ENCODE assay signal across 22 mouse cellular contexts in genomic region chr19:6915276-6915675, GRCm38 (mm10). TPM values are rescaled to one million over a fixed set of nuclear protein-coding genes. Genes with fewer than 3 reads are reported as not detected.
A peak's percentile ranks its signal among the peaks of the same experiment; 100 is the strongest.
DNase-seq lines count a peak whose midpoint lies in the region; ATAC-seq lines count a peak whose summit lies in the region.
"Had no signal": no experiment of that assay in that cellular context is flagged by ENCODE, and none has a peak within 500 bp of the region (broad histone marks: within the 10 kb centered on the region; RNA-seq: fewer than 3 reads in every experiment).

No protein-coding gene starts in this region.

- H3K9me3 ChIP-seq in heart, embryonic 13.5 days = no peaks in the 10 kb centered on the region
- no peaks in the 10 kb centered on the region for H3K9me3 ChIP-seq in liver, embryonic 15.5 days (replicated peaks)
- H3K9me3 ChIP-seq: embryonic facial prominence, embryonic 15.5 days had no signal

- no peak for DNase-seq in heart, postnatal 4 days
- peak; percentile 2 for DNase-seq in right cerebral cortex, postnatal 25 days
- no peak for DNase-seq in right cerebral cortex, postnatal 10 days (ENCODE audit: low spot score in 2 of 2)
- DNase-seq in urinary bladder, postnatal 36 days (ENCODE audit: low spot score in 2 of 2) = no peak
- DNase-seq: adrenal gland, postnatal 10 days; cerebellum, adult 8-10 months; gastrocnemius, postnatal 14 days; heart, adult 18-20 months; lung, adult 2 months; lung, postnatal 14 days; right cerebral cortex, adult 18-20 months; thymus, adult 18-20 months; thymus, postnatal 36 days had no signal

- H3K36me3 ChIP-seq in heart, embryonic 13.5 days = peaks cover 73% of the 10 kb centered on the region
- peaks cover 32% of the 10 kb centered on the region for H3K36me3 ChIP-seq in liver, embryonic 15.5 days (replicated peaks)

- H3K27me3 ChIP-seq in heart, embryonic 13.5 days (replicated peaks) = no peaks in the 10 kb centered on the region
- no peaks in the 10 kb centered on the region for H3K27me3 ChIP-seq in liver, embryonic 15.5 days
- H3K27me3 ChIP-seq: embryonic facial prominence, embryonic 15.5 days had no signal

- ATAC-seq in heart, embryonic 13.5 days (ENCODE audit: extremely low read depth, insufficient number of reproducible peaks, low FRiP score, low TSS enrichment) = no peak
- ATAC-seq in liver, embryonic 15.5 days (ENCODE audit: insufficient read depth) = peak; percentile 43
- no peak for ATAC-seq in inflammation-experienced regulatory T-cells, adult 6 months
- ATAC-seq: forebrain, embryonic 16.5 days; hindbrain, postnatal 0 days; intestine, postnatal 0 days had no signal

- H3K9ac ChIP-seq in heart, embryonic 13.5 days = 0 out of 2 replicates have a peak overlapping the region, but pooled peaks have one; percentile 33
- H3K9ac ChIP-seq in liver, embryonic 15.5 days = no peak overlapping the region
- H3K9ac ChIP-seq: embryonic facial prominence, embryonic 15.5 days had no signal

- no peak overlapping the region for H3K27ac ChIP-seq in heart, embryonic 13.5 days (replicated peaks)
- peak overlapping the region; percentile 46; the same call in 1 of the 2 replicates for H3K27ac ChIP-seq in liver, embryonic 15.5 days (replicated peaks)
- H3K27ac ChIP-seq: embryonic facial prominence, embryonic 15.5 days; hindbrain, postnatal 0 days had no signal

- no peak overlapping the region for H3K4me3 ChIP-seq in heart, embryonic 13.5 days
- no peak overlapping the region for H3K4me3 ChIP-seq in liver, embryonic 15.5 days (replicated peaks)
- H3K4me3 ChIP-seq: embryonic facial prominence, embryonic 15.5 days had no signal

- 42% methylated on average over 4 of the region's 4 CpGs for WGBS in heart, embryonic 13.5 days
- WGBS in liver, embryonic 15.5 days (ENCODE audit: insufficient replicate concordance) = 19% methylated on average over 4 of the region's 4 CpGs

- H3K4me2 ChIP-seq in heart, embryonic 13.5 days = no peak overlapping the region
- no peak overlapping the region for H3K4me2 ChIP-seq in liver, embryonic 15.5 days
- H3K4me2 ChIP-seq: embryonic facial prominence, embryonic 15.5 days had no signal

- H3K4me1 ChIP-seq in heart, embryonic 13.5 days = peaks cover 42% of the 10 kb centered on the region
- peaks cover 49% of the 10 kb centered on the region for H3K4me1 ChIP-seq in liver, embryonic 15.5 days (replicated peaks)

RNA-seq across cellular contexts. Expression of gene Prdx5, which starts 5.4 kb away (rescaled TPM):
- 217 and 232 TPM in 2 replicates for polyA plus RNA-seq in heart, embryonic 13.5 days (2015; fragmentation: Nextera tagmentation; extraction: Ambion mirVana)
- total RNA-seq in heart, postnatal 4 days (2021) = 100 to 1,000 TPM; 309 to 336 TPM
- 144 and 151 TPM in 2 replicates for polyA plus RNA-seq in liver, embryonic 15.5 days (2015; fragmentation: Nextera tagmentation; extraction: Ambion mirVana)
- polyA plus RNA-seq in inflammation-experienced regulatory T-cells, adult 6 months (2017; shearing (Covaris generic)) = 100 to 1,000 TPM; 209 to 245 (median 241) TPM

RNA-seq across cellular contexts. Expression of gene Trmt112, which starts 5.8 kb away (rescaled TPM):
- polyA plus RNA-seq in heart, embryonic 13.5 days (2015; fragmentation: Nextera tagmentation; extraction: Ambion mirVana) = 79.1 and 93.8 TPM in 2 replicates
- total RNA-seq in heart, postnatal 4 days (2021) = 10 to 100 TPM; 34.4 to 35.5 TPM
- 59.7 and 67.9 TPM in 2 replicates for polyA plus RNA-seq in liver, embryonic 15.5 days (2015; fragmentation: Nextera tagmentation; extraction: Ambion mirVana)
- 100 to 1,000 TPM; 143 to 219 (median 200) TPM for polyA plus RNA-seq in inflammation-experienced regulatory T-cells, adult 6 months (2017; shearing (Covaris generic))

RNA-seq across cellular contexts. Expression of gene Esrra, which starts 6.3 kb away (rescaled TPM):
- polyA plus RNA-seq in heart, embryonic 13.5 days (2015; fragmentation: Nextera tagmentation; extraction: Ambion mirVana) = 30.4 and 33.0 TPM in 2 replicates
- 100 to 1,000 TPM; 111 to 119 TPM for total RNA-seq in heart, postnatal 4 days (2021)
- 3.8 and 4.9 TPM in 2 replicates for polyA plus RNA-seq in liver, embryonic 15.5 days (2015; fragmentation: Nextera tagmentation; extraction: Ambion mirVana)
- 1 to 10 TPM; 2.3 to 4.4 (median 4.2) TPM for polyA plus RNA-seq in inflammation-experienced regulatory T-cells, adult 6 months (2017; shearing (Covaris generic))

RNA-seq across cellular contexts. Expression of gene Catsperz, which starts 9.9 kb away (rescaled TPM):
- polyA plus RNA-seq in heart, embryonic 13.5 days (2015; fragmentation: Nextera tagmentation; extraction: Ambion mirVana) = 1.7 and 3.6 TPM in 2 replicates
- not detected for total RNA-seq in heart, postnatal 4 days (2021)
- polyA plus RNA-seq in liver, embryonic 15.5 days (2015; fragmentation: Nextera tagmentation; extraction: Ambion mirVana) = 0.24 and 0.59 TPM in 2 replicates
- polyA plus RNA-seq in inflammation-experienced regulatory T-cells, adult 6 months (2017; shearing (Covaris generic)) = under 1 TPM in 1 of 3 experiments, not detected in 2; 0.59 TPM
- total RNA-seq: gastrocnemius, postnatal 14 days; heart, adult 18-20 months; hindbrain, postnatal 0 days had no signal
- polyA plus RNA-seq: hindbrain, embryonic 11.5 days; small intestine, adult 2 months had no signal

RNA-seq across cellular contexts. Expression of gene Kcnk4, which starts 19.0 kb away (rescaled TPM):
- 0.18 and 0.44 TPM in 2 replicates for polyA plus RNA-seq in heart, embryonic 13.5 days (2015; fragmentation: Nextera tagmentation; extraction: Ambion mirVana)
- total RNA-seq in heart, postnatal 4 days (2021) = under 1 TPM in 1 of 2 experiments, not detected in 1; 0.56 TPM
- polyA plus RNA-seq in liver, embryonic 15.5 days (2015; fragmentation: Nextera tagmentation; extraction: Ambion mirVana) = 0.08 TPM in 1 of 2 replicates, not detected in the other
- polyA plus RNA-seq in inflammation-experienced regulatory T-cells, adult 6 months (2017; shearing (Covaris generic)) = not detected
- total RNA-seq: gastrocnemius, postnatal 14 days; heart, adult 18-20 months had no signal
- polyA plus RNA-seq: small intestine, adult 2 months had no signal
